Mouse (Mus musculus) limb, embryonic 14.5 days (tissue): Measurements from ENCODE around the gene Alox5ap. TPM values are rescaled to one million over a fixed set of nuclear protein-coding genes. Genes with fewer than 3 reads are reported as not detected.
A peak's percentile ranks its signal among the peaks of the same experiment; 100 is the strongest.

ENCODE experiments used
- ATAC-seq: fragments of 200-750 bp; cut with Nextera tagmentation; 2 replicates; pipeline ENCODE4 v1.8.0; 2017; ENCODE audit warnings: low read depth, moderate number of reproducible peaks, moderate TSS enrichment; ENCODE audit not compliant: low FRiP score
- DNase-seq: peaks from one replicate; pipeline ENCODE4 v3.0.0-alpha.2; 2015; ENCODE audit warnings: low spot score
- H3K27ac ChIP-seq: fragments of 300-500 bp; sonication (generic); replicated peaks from 2 replicates; pipeline ENCODE4 v1.5.1; 2014; ENCODE audit warnings: low read depth, mild to moderate bottlenecking, low read length, moderate library complexity, mixed read lengths
- H3K27me3 ChIP-seq: fragments of 300-500 bp; sonication (generic); 2 replicates; pipeline ENCODE4 v1.6.1; 2014; ENCODE audit warnings: low read length, mixed read lengths; ENCODE audit not compliant: control insufficient read depth, insufficient read depth
- H3K36me3 ChIP-seq: fragments of 300-500 bp; sonication (generic); 2 replicates; pipeline ENCODE4 v1.6.1; 2014; ENCODE audit warnings: mild to moderate bottlenecking, low read length, moderate library complexity, mixed read lengths; ENCODE audit not compliant: control insufficient read depth, insufficient read depth
- H3K4me1 ChIP-seq: fragments of 300-500 bp; sonication (generic); 2 replicates; pipeline ENCODE4 v1.6.1; 2014; ENCODE audit warnings: antibody characterized with exemption, low read length, mixed read lengths; ENCODE audit not compliant: control insufficient read depth, insufficient read depth
- H3K4me2 ChIP-seq: fragments of 300-500 bp; sonication (generic); replicated peaks from 2 replicates; pipeline ENCODE4 v1.6.1; 2014; ENCODE audit warnings: low read depth, mild to moderate bottlenecking, low read length, moderate library complexity; ENCODE audit not compliant: severe bottlenecking
- H3K4me3 ChIP-seq: fragments of 300-500 bp; sonication (generic); replicated peaks from 2 replicates; pipeline ENCODE4 v1.5.1; 2014; ENCODE audit warnings: low read length
- H3K9ac ChIP-seq: fragments of 300-500 bp; sonication (generic); 2 replicates; pipeline ENCODE4 v1.6.1; 2014; ENCODE audit warnings: mild to moderate bottlenecking, low read depth, low read length, moderate library complexity; ENCODE audit not compliant: severe bottlenecking
- H3K9me3 ChIP-seq: fragments of 300-500 bp; sonication (generic); 2 replicates; pipeline ENCODE4 v1.6.1; 2016; ENCODE audit warnings: low read length; ENCODE audit not compliant: control insufficient read depth
- POLR2A ChIP-seq: fragments of 200-500 bp; IDR thresholded peaks from 2 replicates; pipeline ENCODE4 v1.8.0; 2012; ENCODE audit warnings: inconsistent platforms, mild to moderate bottlenecking, moderate library complexity, borderline replicate concordance; ENCODE audit not compliant: insufficient read depth, insufficient read length; ENCODE audit errors: extremely low read depth
- WGBS: fragments of 180-500 bp; shearing (Covaris S2); extraction: QIAGEN DNeasy Blood & Tissue Kit; methylation state at CpG from one replicate; pipeline ENCODE4 v1.1.7; 2014; 5-methylcytosine and 5-hydroxymethylcytosine counted together
- polyA plus RNA-seq, 2 experiments: library from polyadenylated mRNA; depleted of rRNA in 1 of 2; stranded (reverse) in 1 of 2; unstranded in 1 of 2; fragments of >200 nt; fragmentation: Nextera tagmentation in 1 of 2; extraction: Ambion mirVana in 1 of 2; gene quantifications; 2 replicates each; pipeline versions ENCODE4 v1.2.1 to v1.2.3; 2012 to 2014

Gene Alox5ap
- polyA plus RNA-seq, 2 experiments, result 18.6 to 18.7 TPM

DNA sequence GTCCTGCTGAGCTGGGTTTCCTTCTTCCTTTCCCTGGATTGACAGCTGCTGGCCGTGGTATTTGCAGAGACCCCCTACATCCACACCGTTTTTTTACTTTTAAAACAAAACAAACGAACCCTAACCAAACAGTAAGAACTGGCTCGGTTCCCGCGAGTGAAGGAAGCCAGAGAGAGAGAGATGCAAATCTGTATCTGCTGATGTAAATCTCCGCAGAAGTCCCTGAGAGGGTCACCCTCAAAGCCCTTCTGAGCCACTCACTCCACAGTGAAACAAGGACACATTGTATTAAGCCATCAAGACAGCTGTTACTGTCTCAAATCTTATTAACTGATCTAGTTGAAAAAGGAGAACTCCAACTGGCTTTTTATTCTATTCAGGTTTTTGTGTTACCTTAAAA is 39.9 kb upstream of the Alox5ap start:
- no peak overlapping the region for H3K4me3 ChIP-seq
- ATAC-seq (no peak), DNase-seq (peak; percentile 44)
- H3K9me3 ChIP-seq, result no peaks in the 10 kb centered on the region
- no peaks in the 10 kb centered on the region for H3K27me3 ChIP-seq
- no peak overlapping the region for H3K9ac ChIP-seq
- no peak for TF ChIP-seq POLR2A
- no peak overlapping the region for H3K4me2 ChIP-seq
- no peaks in the 10 kb centered on the region for H3K36me3 ChIP-seq
- WGBS, result 34% methylated on average over 7 of the region's 7 CpGs
- H3K4me1 ChIP-seq, result peaks cover 6% of the 10 kb centered on the region; the same call in 1 of the 2 replicates
- H3K27ac ChIP-seq, result no peak overlapping the region; the same call in 1 of the 2 replicates

DNA sequence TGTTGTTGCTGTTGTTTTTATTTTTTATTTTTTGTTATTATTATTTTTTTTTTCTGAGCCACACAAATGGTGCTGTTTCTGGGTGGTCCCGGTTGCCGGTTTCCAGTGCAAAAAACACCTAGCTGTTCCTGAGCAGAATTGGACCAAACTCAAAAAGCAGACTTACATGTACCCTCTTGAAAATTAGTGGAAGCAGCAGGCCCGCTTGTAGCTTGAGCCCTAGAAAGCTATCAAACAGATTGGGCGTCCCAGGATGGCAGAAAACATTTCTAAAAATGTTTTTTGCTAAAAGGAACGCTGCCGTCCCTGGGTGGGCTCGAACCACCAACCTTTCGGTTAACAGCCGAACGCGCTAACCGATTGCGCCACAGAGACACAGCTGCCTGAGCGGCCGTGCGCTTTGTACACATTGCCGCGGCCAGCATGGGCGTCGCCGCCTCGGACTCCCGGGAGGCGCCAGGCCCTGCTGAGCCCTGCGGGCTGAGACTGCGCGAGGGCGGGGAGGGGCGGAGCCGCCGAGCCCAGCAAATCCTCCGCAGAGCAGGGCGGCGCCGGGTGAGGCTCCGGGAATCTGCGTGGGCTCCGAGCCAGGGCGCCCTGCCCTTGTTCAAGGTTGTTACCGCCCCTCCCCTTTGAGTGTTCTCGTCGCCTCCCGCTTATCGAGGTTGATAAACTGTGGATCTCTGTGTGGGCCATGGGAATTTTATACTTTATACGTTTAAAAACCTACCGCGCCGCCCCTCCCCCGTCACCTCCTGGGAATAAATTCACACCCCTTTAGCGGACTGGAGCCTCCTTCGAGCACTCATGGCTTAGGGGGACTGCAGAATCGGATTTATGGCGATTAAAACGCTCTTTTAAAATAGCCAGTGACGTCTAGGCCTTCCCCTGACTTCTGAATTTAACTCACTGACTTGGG is 35.6 kb upstream of the Alox5ap start:
- Histone ChIP-seq H3K4me1 (peaks cover 8% of the 10 kb centered on the region; the same call in 1 of the 2 replicates), H3K27me3 (no peaks in the 10 kb centered on the region), H3K9ac (peak overlapping the region; percentile 52), H3K4me3 (peak overlapping the region; percentile 53), H3K4me2 (peak overlapping the region; percentile 48), H3K36me3 (no peaks in the 10 kb centered on the region), H3K27ac (peak overlapping the region; percentile 86), H3K9me3 (peaks cover 4% of the 10 kb centered on the region; the same call in 1 of the 2 replicates)
- 3% methylated on average over 50 of the region's 55 CpGs for WGBS
- ATAC-seq (peak; percentile 98), DNase-seq (peak; percentile 95)
- TF ChIP-seq POLR2A, result no peak

DNA sequence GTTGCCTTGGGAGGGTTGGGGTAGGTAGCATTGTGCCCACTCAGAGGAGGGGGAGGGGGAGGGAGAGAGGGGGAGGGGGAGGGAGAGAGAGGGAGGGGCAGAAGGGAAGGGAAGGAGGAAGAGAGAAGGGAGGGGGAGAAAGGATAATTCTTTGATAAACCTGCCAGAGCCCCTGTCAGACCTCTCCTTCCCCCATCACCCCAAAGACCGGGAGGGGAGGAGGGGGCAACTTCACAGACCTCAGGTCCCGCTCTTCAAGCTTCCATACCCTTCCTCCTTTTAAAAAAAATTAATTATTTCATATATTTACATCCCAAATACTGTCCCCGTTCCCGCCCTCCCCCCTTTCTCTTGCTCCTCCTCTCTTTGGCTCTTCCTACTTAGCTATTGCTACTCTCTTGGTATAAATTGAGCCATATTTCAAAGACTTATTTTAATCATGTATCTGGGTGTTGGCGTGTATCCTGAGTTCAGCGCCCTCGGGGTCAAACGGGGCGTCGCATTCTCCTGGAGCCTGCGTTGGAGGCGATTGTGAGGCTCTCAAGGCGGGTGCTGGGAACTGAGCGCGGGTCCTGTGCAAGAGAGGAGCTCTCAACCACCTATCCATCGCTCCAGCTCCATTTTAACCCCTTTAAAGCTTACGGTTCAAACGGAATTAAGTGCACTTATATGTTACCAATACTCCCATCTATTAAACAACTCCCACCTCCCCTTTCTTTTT is 34.8 kb upstream of the Alox5ap start:
- 0 out of 2 replicates have a peak, but pooled peaks cover 3% of the 10 kb centered on the region for H3K4me1 ChIP-seq
- ATAC-seq, result no peak

DNA sequence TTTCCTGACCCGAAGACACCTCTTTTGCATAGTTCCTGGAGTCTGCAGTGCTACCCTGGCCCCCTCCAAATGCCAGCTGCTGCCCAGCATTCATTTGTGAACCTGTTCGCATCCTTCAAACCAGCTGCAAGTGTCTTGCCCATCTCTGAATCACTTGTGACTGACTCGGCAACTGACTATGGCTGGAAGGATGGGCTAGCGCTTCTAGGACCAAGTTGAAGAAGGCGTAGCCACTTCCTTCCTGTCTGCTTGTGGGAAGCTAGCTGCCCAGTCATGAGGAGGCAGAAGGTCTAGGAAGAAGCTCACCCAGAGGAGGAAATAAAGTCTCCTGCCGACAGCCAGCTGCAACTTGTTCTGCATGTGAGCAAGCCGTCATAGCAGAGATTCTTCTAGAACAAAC is 29.6 kb upstream of the Alox5ap start:
- DNase-seq, result no peak
- 87% methylated on average over 7 of the region's 7 CpGs for WGBS
- no peak for TF ChIP-seq POLR2A

More for the DNA sequence above, 34.8 kb upstream of the Alox5ap start:
- peak overlapping the region; percentile 52 for H3K9ac ChIP-seq
- H3K4me3 ChIP-seq, result peak overlapping the region; percentile 53
- peaks cover 4% of the 10 kb centered on the region; the same call in 1 of the 2 replicates for H3K9me3 ChIP-seq
- no peaks in the 10 kb centered on the region for H3K36me3 ChIP-seq
- 74% methylated on average over 18 of the region's 18 CpGs for WGBS
- H3K4me2 ChIP-seq, result peak overlapping the region; percentile 48
- TF ChIP-seq POLR2A, result no peak
- DNase-seq, result no peak
- no peaks in the 10 kb centered on the region for H3K27me3 ChIP-seq
- peak overlapping the region; percentile 86 for H3K27ac ChIP-seq

More for the DNA sequence above, 29.6 kb upstream of the Alox5ap start:
- 0 out of 2 replicates have a peak, but pooled peaks cover 3% of the 10 kb centered on the region for H3K4me1 ChIP-seq
- H3K27ac ChIP-seq, result no peak overlapping the region
- no peak overlapping the region for H3K9ac ChIP-seq
- H3K9me3 ChIP-seq, result peaks cover 4% of the 10 kb centered on the region; the same call in 1 of the 2 replicates
- H3K4me3 ChIP-seq, result no peak overlapping the region
- H3K4me2 ChIP-seq, result no peak overlapping the region
- no peaks in the 10 kb centered on the region for H3K36me3 ChIP-seq
- no peak for ATAC-seq
- H3K27me3 ChIP-seq, result no peaks in the 10 kb centered on the region
